Mouse (Mus musculus): Measurements from ENCODE around the gene Olfr575. TPM values are rescaled to one million over a fixed set of nuclear protein-coding genes. Genes with fewer than 3 reads are reported as not detected.
A peak's percentile ranks its signal among the peaks of the same experiment; 100 is the strongest.

Olfr575 gene
- polyA plus RNA-seq, 1 experiment from 2014 or later, result not detected

GRCm38 (mm10) chr7:102942475-102942874, 16.1 kb downstream of the Olfr575 start, which contains the start of gene Olfr573-ps1:
Olfr573-ps1 (minus strand) TSS chr7:102942575.
- Histone ChIP-seq H3K27ac (ENCODE audit: low read length) (no peak within 1 kb of the TSS), H3K4me1 (ENCODE audit: control insufficient read depth, insufficient read depth, low read length) (no peaks in the 10 kb centered on the region), H3K9me3 (replicated peaks; ENCODE audit: control insufficient read depth, low read length, poor library complexity, severe bottlenecking) (no peaks in the 10 kb centered on the region), H3K27me3 (ENCODE audit: control insufficient read depth, insufficient read depth, low read depth, low read length) (no peaks in the 10 kb centered on the region), H3K4me3 (ENCODE audit: low read depth, low read length) (no peak within 1 kb of the TSS), H3K36me3 (ENCODE audit: control insufficient read depth, insufficient read depth, low read length) (no peaks in the 10 kb centered on the region), H3K4me2 (ENCODE audit: low read length) (no peak within 1 kb of the TSS), H3K9ac (ENCODE audit: low read depth, low read length) (no peak within 1 kb of the TSS)
- no peak for ATAC-seq
- WGBS, result 93% methylated on average over 2 of the region's 2 CpGs

GRCm38 (mm10) chr7:102927105-102927504, 31.5 kb downstream of the Olfr575 start:
- Histone ChIP-seq H3K27me3 (ENCODE audit: control insufficient read depth, insufficient read depth, low read depth, low read length) (no peaks in the 10 kb centered on the region), H3K4me3 (ENCODE audit: low read depth, low read length) (no peak overlapping the region), H3K27ac (ENCODE audit: low read length) (no peak overlapping the region), H3K4me2 (ENCODE audit: low read length) (no peak overlapping the region), H3K36me3 (ENCODE audit: control insufficient read depth, insufficient read depth, low read length) (no peaks in the 10 kb centered on the region), H3K9me3 (replicated peaks; ENCODE audit: control insufficient read depth, low read length, poor library complexity, severe bottlenecking) (no peaks in the 10 kb centered on the region), H3K4me1 (ENCODE audit: control insufficient read depth, insufficient read depth, low read length) (no peaks in the 10 kb centered on the region), H3K9ac (ENCODE audit: low read depth, low read length) (no peak overlapping the region)
- no peak for ATAC-seq
- WGBS, result 81% methylated on average over 3 of the region's 3 CpGs

GRCm38 (mm10) chr7:102924109-102924508, 34.5 kb downstream of the Olfr575 start, which contains the start of gene Olfr572:
Olfr572 (plus strand) TSS chr7:102924409.
- Histone ChIP-seq H3K27me3 (ENCODE audit: control insufficient read depth, insufficient read depth, low read depth, low read length) (no peaks in the 10 kb centered on the region), H3K4me2 (ENCODE audit: low read length) (no peak within 1 kb of the TSS), H3K9ac (ENCODE audit: low read depth, low read length) (no peak within 1 kb of the TSS), H3K4me3 (ENCODE audit: low read depth, low read length) (no peak within 1 kb of the TSS), H3K4me1 (ENCODE audit: control insufficient read depth, insufficient read depth, low read length) (no peaks in the 10 kb centered on the region), H3K27ac (ENCODE audit: low read length) (no peak within 1 kb of the TSS), H3K9me3 (replicated peaks; ENCODE audit: control insufficient read depth, low read length, poor library complexity, severe bottlenecking) (no peaks in the 10 kb centered on the region), H3K36me3 (ENCODE audit: control insufficient read depth, insufficient read depth, low read length) (no peaks in the 10 kb centered on the region)
- no peak for ATAC-seq
- WGBS, result 57% methylated on average over 1 of the region's 1 CpGs

- H3K9me3 ChIP-seq (replicated peaks; ENCODE audit: control insufficient read depth, low read length, poor library complexity, severe bottlenecking), result no peaks in the 10 kb centered on the region
- ATAC-seq, result peak; percentile 86
- H3K27ac ChIP-seq (ENCODE audit: low read length), result no peak overlapping the region
- H3K4me2 ChIP-seq (ENCODE audit: low read length), result no peak overlapping the region
- no peak overlapping the region for H3K9ac ChIP-seq (ENCODE audit: low read depth, low read length)
- no peak overlapping the region for H3K4me3 ChIP-seq (ENCODE audit: low read depth, low read length)
- H3K27me3 ChIP-seq (ENCODE audit: control insufficient read depth, insufficient read depth, low read depth, low read length), result no peaks in the 10 kb centered on the region
- no peaks in the 10 kb centered on the region for H3K4me1 ChIP-seq (ENCODE audit: control insufficient read depth, insufficient read depth, low read length)
- 22% methylated on average over 1 of the region's 1 CpGs for WGBS
- no peaks in the 10 kb centered on the region for H3K36me3 ChIP-seq (ENCODE audit: control insufficient read depth, insufficient read depth, low read length)
Observed at GRCm38 (mm10) chr7:102919632-102920031, 38.9 kb downstream of the Olfr575 start.

GRCm38 (mm10) chr7:102917032-102917875, 41.3 kb downstream of the Olfr575 start, which contains the start of gene Olfr571:
Olfr571 (minus strand) TSS chr7:102917536.
- no peak within 1 kb of the TSS for H3K4me2 ChIP-seq (ENCODE audit: low read length)
- no peaks in the 10 kb centered on the region for H3K4me1 ChIP-seq (ENCODE audit: control insufficient read depth, insufficient read depth, low read length)
- ATAC-seq, result no peak
- H3K9me3 ChIP-seq (replicated peaks; ENCODE audit: control insufficient read depth, low read length, poor library complexity, severe bottlenecking), result no peaks in the 10 kb centered on the region
- H3K9ac ChIP-seq (ENCODE audit: low read depth, low read length), result no peak within 1 kb of the TSS
- H3K27me3 ChIP-seq (ENCODE audit: control insufficient read depth, insufficient read depth, low read depth, low read length), result no peaks in the 10 kb centered on the region
- H3K4me3 ChIP-seq (ENCODE audit: low read depth, low read length), result no peak within 1 kb of the TSS
- H3K36me3 ChIP-seq (ENCODE audit: control insufficient read depth, insufficient read depth, low read length), result no peaks in the 10 kb centered on the region
- no peak within 1 kb of the TSS for H3K27ac ChIP-seq (ENCODE audit: low read length)
- 58% methylated on average over 4 of the region's 4 CpGs for WGBS

GRCm38 (mm10) chr7:102916405-102916804, 42.2 kb downstream of the Olfr575 start:
- Histone ChIP-seq H3K27ac (ENCODE audit: low read length) (no peak overlapping the region), H3K9ac (ENCODE audit: low read depth, low read length) (no peak overlapping the region), H3K9me3 (replicated peaks; ENCODE audit: control insufficient read depth, low read length, poor library complexity, severe bottlenecking) (no peaks in the 10 kb centered on the region), H3K4me2 (ENCODE audit: low read length) (no peak overlapping the region), H3K27me3 (ENCODE audit: control insufficient read depth, insufficient read depth, low read depth, low read length) (no peaks in the 10 kb centered on the region), H3K36me3 (ENCODE audit: control insufficient read depth, insufficient read depth, low read length) (no peaks in the 10 kb centered on the region), H3K4me1 (ENCODE audit: control insufficient read depth, insufficient read depth, low read length) (no peaks in the 10 kb centered on the region), H3K4me3 (ENCODE audit: low read depth, low read length) (no peak overlapping the region)
- no peak for ATAC-seq
- 73% methylated on average over 5 of the region's 5 CpGs for WGBS

- H3K27me3 ChIP-seq (ENCODE audit: control insufficient read depth, insufficient read depth, low read depth, low read length), result no peaks in the 10 kb centered on the region
- H3K4me3 ChIP-seq (ENCODE audit: low read depth, low read length), result no peak overlapping the region
- no peak overlapping the region for H3K9ac ChIP-seq (ENCODE audit: low read depth, low read length)
- H3K4me2 ChIP-seq (ENCODE audit: low read length), result no peak overlapping the region
- no peaks in the 10 kb centered on the region for H3K9me3 ChIP-seq (replicated peaks; ENCODE audit: control insufficient read depth, low read length, poor library complexity, severe bottlenecking)
- 56% methylated on average over 1 of the region's 1 CpGs for WGBS
- H3K4me1 ChIP-seq (ENCODE audit: control insufficient read depth, insufficient read depth, low read length), result no peaks in the 10 kb centered on the region
- H3K27ac ChIP-seq (ENCODE audit: low read length), result no peak overlapping the region
- no peak for ATAC-seq
- no peaks in the 10 kb centered on the region for H3K36me3 ChIP-seq (ENCODE audit: control insufficient read depth, insufficient read depth, low read length)
Observed at GRCm38 (mm10) chr7:102915261-102915660, 43.3 kb downstream of the Olfr575 start.

Other genes with a start within 250 kb of the Olfr575 start
- not detected in 2 replicates for gene Olfr33, start 239.7 kb downstream of the Olfr575 start, polyA plus RNA-seq (2015; fragmentation: Nextera tagmentation; extraction: Ambion mirVana)
- not detected in 2 replicates for gene Olfr559, start 231.3 kb downstream of the Olfr575 start, polyA plus RNA-seq (2015; fragmentation: Nextera tagmentation; extraction: Ambion mirVana)
- gene Olfr560, start 199.4 kb downstream of the Olfr575 start, polyA plus RNA-seq (2015; fragmentation: Nextera tagmentation; extraction: Ambion mirVana), result not detected in 2 replicates
- gene Olfr78, start 199.3 kb downstream of the Olfr575 start, polyA plus RNA-seq (2015; fragmentation: Nextera tagmentation; extraction: Ambion mirVana), result 0.16 TPM in 1 of 2 replicates, not detected in the other
- not detected in 2 replicates for gene Olfr561, start 187.6 kb downstream of the Olfr575 start, polyA plus RNA-seq (2015; fragmentation: Nextera tagmentation; extraction: Ambion mirVana)
- not detected in 2 replicates for gene Olfr564, start 155.3 kb downstream of the Olfr575 start, polyA plus RNA-seq (2015; fragmentation: Nextera tagmentation; extraction: Ambion mirVana)
- not detected in 2 replicates for gene Olfr566, start 100.0 kb downstream of the Olfr575 start, polyA plus RNA-seq (2015; fragmentation: Nextera tagmentation; extraction: Ambion mirVana)
- gene Olfr568, start 81.7 kb downstream of the Olfr575 start, polyA plus RNA-seq (2015; fragmentation: Nextera tagmentation; extraction: Ambion mirVana), result not detected in 2 replicates
- gene Olfr569, start 67.9 kb downstream of the Olfr575 start, polyA plus RNA-seq (2015; fragmentation: Nextera tagmentation; extraction: Ambion mirVana), result not detected in 2 replicates
- gene Olfr570, start 64.2 kb downstream of the Olfr575 start, polyA plus RNA-seq (2015; fragmentation: Nextera tagmentation; extraction: Ambion mirVana), result 0.20 TPM in 1 of 2 replicates, not detected in the other
- gene Olfr571, start 41.2 kb downstream of the Olfr575 start, polyA plus RNA-seq (2015; fragmentation: Nextera tagmentation; extraction: Ambion mirVana), result not detected in 2 replicates
- not detected in 2 replicates for gene Olfr572, start 34.4 kb downstream of the Olfr575 start, polyA plus RNA-seq (2015; fragmentation: Nextera tagmentation; extraction: Ambion mirVana)
- gene Olfr573-ps1, start 16.2 kb downstream of the Olfr575 start, polyA plus RNA-seq (2015; fragmentation: Nextera tagmentation; extraction: Ambion mirVana), result not detected in 2 replicates
- gene Olfr574, start 10.3 kb downstream of the Olfr575 start, polyA plus RNA-seq (2015; fragmentation: Nextera tagmentation; extraction: Ambion mirVana), result not detected in 2 replicates
- gene Olfr576, start 3.9 kb upstream of the Olfr575 start, polyA plus RNA-seq (2015; fragmentation: Nextera tagmentation; extraction: Ambion mirVana), result not detected in 2 replicates
- gene Olfr577, start 17.2 kb upstream of the Olfr575 start, polyA plus RNA-seq (2015; fragmentation: Nextera tagmentation; extraction: Ambion mirVana), result not detected in 2 replicates
- not detected in 2 replicates for gene Olfr578, start 30.5 kb upstream of the Olfr575 start, polyA plus RNA-seq (2015; fragmentation: Nextera tagmentation; extraction: Ambion mirVana)
- gene Olfr582, start 79.2 kb upstream of the Olfr575 start, polyA plus RNA-seq (2015; fragmentation: Nextera tagmentation; extraction: Ambion mirVana), result not detected in 2 replicates
- not detected in 2 replicates for gene Olfr583, start 92.5 kb upstream of the Olfr575 start, polyA plus RNA-seq (2015; fragmentation: Nextera tagmentation; extraction: Ambion mirVana)
- gene Olfr584, start 123.1 kb upstream of the Olfr575 start, polyA plus RNA-seq (2015; fragmentation: Nextera tagmentation; extraction: Ambion mirVana), result not detected in 2 replicates
- gene Olfr585, start 138.9 kb upstream of the Olfr575 start, polyA plus RNA-seq (2015; fragmentation: Nextera tagmentation; extraction: Ambion mirVana), result not detected in 2 replicates
- not detected in 2 replicates for gene Olfr586, start 166.9 kb upstream of the Olfr575 start, polyA plus RNA-seq (2015; fragmentation: Nextera tagmentation; extraction: Ambion mirVana)
- not detected in 2 replicates for gene Olfr588-ps1, start 182.1 kb upstream of the Olfr575 start, polyA plus RNA-seq (2015; fragmentation: Nextera tagmentation; extraction: Ambion mirVana)
- gene Olfr589, start 197.6 kb upstream of the Olfr575 start, polyA plus RNA-seq (2015; fragmentation: Nextera tagmentation; extraction: Ambion mirVana), result not detected in 2 replicates
- not detected in 2 replicates for gene Olfr591, start 219.6 kb upstream of the Olfr575 start, polyA plus RNA-seq (2015; fragmentation: Nextera tagmentation; extraction: Ambion mirVana)
- not detected in 2 replicates for gene Olfr592, start 226.0 kb upstream of the Olfr575 start, polyA plus RNA-seq (2015; fragmentation: Nextera tagmentation; extraction: Ambion mirVana)